Mouse (Mus musculus): ENCODE measurements around the gene Kif26b.

DNA sequence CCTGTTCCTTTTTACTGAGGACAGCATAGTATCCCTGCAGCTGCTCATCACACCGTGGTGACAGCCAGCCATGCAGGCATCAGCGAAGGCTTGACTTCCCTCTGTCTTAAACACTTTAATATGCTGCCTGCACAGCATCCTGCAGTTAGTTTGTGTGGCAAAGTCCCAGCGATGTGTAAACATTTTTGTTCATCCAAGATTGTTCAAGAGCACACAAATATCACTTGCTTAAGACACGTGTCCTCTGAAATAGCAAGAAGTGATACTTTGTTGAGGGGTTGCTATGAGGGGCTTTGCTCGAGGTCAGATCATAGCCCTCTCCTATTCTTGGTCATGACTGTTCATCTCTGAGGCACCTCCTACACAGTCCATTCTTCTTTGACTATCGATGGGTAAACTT is 303.6 kb downstream of the Kif26b start:
- TF ChIP-seq POLR2A (IDR thresholded peaks at IDR 0.05; ENCODE audit: low read depth, low read length) (no peak), CTCF (IDR thresholded peaks at IDR 0.05; ENCODE audit: extremely low read depth, insufficient read length, insufficient replicate concordance, low read depth, low read length) (no peak)
